Comparison of ENCODE assay signal across 8 mouse cellular contexts in the genomic region with DNA sequence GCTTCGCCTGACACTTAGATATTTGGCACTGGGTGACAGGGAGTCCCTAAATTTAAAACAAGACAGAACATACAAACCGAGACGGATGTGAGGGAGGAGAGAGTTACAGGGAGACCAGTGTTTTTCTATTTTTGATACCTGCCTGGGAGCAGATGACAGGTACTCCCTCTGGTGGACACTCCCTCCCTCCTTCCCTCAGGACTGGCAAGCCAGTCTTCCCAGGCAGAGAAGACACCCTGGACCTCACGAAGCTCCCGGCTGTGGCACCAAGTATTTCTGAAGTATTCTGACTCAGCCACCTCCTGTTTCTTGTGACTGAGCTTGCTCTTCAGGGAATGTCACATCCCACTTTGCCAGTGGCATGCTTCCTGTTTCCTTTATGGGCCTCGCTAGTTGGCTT. TPM values are rescaled to one million over a fixed set of nuclear protein-coding genes. Genes with fewer than 3 reads are reported as not detected.
DNase-seq lines count a peak whose midpoint lies in the region; ATAC-seq lines count a peak whose summit lies in the region.

No protein-coding gene starts in this region.

- H3K4me2 ChIP-seq in forebrain, embryonic 14.5 days (ENCODE audit: low read length), result no peak overlapping the region

- H3K27me3 ChIP-seq in forebrain, embryonic 14.5 days (replicated peaks; ENCODE audit: control insufficient read depth, insufficient read depth, low read length), result no peaks in the 10 kb centered on the region

- WGBS in forebrain, embryonic 14.5 days, result 75% methylated on average over 6 of the region's 6 CpGs

- 0 out of 2 replicates have a peak, but pooled peaks cover 4% of the 10 kb centered on the region for H3K4me1 ChIP-seq in forebrain, embryonic 14.5 days (ENCODE audit: control insufficient read depth, insufficient read depth, low read length)

- no peaks in the 10 kb centered on the region for H3K9me3 ChIP-seq in forebrain, embryonic 14.5 days (replicated peaks; ENCODE audit: control insufficient read depth, low read length)

- no peak overlapping the region for H3K9ac ChIP-seq in forebrain, embryonic 14.5 days (ENCODE audit: low read length)

- peak; percentile 46 to 47 for DNase-seq in frontal cortex, postnatal 36 days (ENCODE audit: low spot score in 2 of 2)
- no peak for DNase-seq in frontal cortex, postnatal 14 days (ENCODE audit: low spot score in 2 of 2)
- DNase-seq in left cerebral cortex, postnatal 14 days (ENCODE audit: low spot score in 2 of 2), result peak; percentile 45 to 64
- no peak for DNase-seq in left cerebral cortex, postnatal 4 days
- peak; percentile 27 for DNase-seq in ZHBTc4 (ENCODE audit: low read depth, low spot score)
- peak; percentile 49 to 54 for DNase-seq in heart, postnatal 10 days
- no peak for DNase-seq in spleen, postnatal 14 days (ENCODE audit: low spot score in 2 of 2)
- DNase-seq in forebrain, embryonic 14.5 days (ENCODE audit: low spot score), result no peak

- peaks cover 20% of the 10 kb centered on the region for H3K36me3 ChIP-seq in forebrain, embryonic 14.5 days (ENCODE audit: control insufficient read depth, insufficient read depth, low read length)

- no peak overlapping the region for H3K27ac ChIP-seq in forebrain, embryonic 14.5 days (ENCODE audit: low read depth, low read length)

- intact Hi-C loops in left cerebral cortex, postnatal 14 days (cut with DNase I), result loop anchor here (5.0 kb wide), 1 partner anchor 69 kb away; the partner anchor contains the start of gene Ccdc6
- intact Hi-C loops in left cerebral cortex, postnatal 4 days (cut with DNase I), result no loop called here
- intact Hi-C loops in heart, postnatal 10 days (cut with DNase I), result loop anchor here (5.0 kb wide), 2 partner anchors 69 to 144 kb away; partner anchors contain the start of gene Ccdc6

- H3K4me3 ChIP-seq in forebrain, embryonic 14.5 days (ENCODE audit: low read depth, low read length), result no peak overlapping the region

- ATAC-seq in forebrain, embryonic 14.5 days, result no peak

RNA-seq across cellular contexts. Expression of gene Mrln, which starts 38.6 kb away (rescaled TPM):
- not detected for total RNA-seq in left cerebral cortex, postnatal 14 days (2021)
- 1 to 10 TPM in 1 of 2 experiments, not detected in 1; 1.1 TPM for total RNA-seq in left cerebral cortex, postnatal 4 days (2021)
- total RNA-seq in heart, postnatal 10 days (2021), result under 1 TPM; 0.91 to 0.92 TPM
- polyA plus RNA-seq in forebrain, embryonic 14.5 days (2014; fragmentation: Nextera tagmentation; extraction: Ambion mirVana), result 0.83 TPM in 1 of 2 replicates, not detected in the other

Comparison
In these comparisons a context has a peak if more than half of its experiments do, and no peak if none do; other contexts are left out.
1. DNase-seq: peak in frontal cortex, postnatal 36 days (2 of 2), left cerebral cortex, postnatal 14 days (2 of 2), ZHBTc4 (single experiment) and heart, postnatal 10 days (2 of 2); none in frontal cortex, postnatal 14 days (0 of 2), left cerebral cortex, postnatal 4 days (single experiment), spleen, postnatal 14 days (0 of 2) and forebrain, embryonic 14.5 days (single experiment).